Mouse (Mus musculus) Patski (cell line): ENCODE measurements at regions not wholly inside any gene's neighbourhood (a gene's known extent, or its start where the extent isn't known, plus 50 kb on each side); places are given as distances from the start of the nearest gene placed in this dataset.
"Not testable (repeated sequence)": the region's sequence is repeated elsewhere in the genome, so short reads cannot be mapped to it uniquely, and the experiment has no call there.

Source experiments
- ATAC-seq: fragments of 100-300 bp; one replicate; pipeline ENCODE4 v1.8.0; 2021
- CTCF ChIA-PET: fragments of 350-600 bp; sonication (Branson Sonifier 250); formaldehyde crosslinking; loops from one replicate; lab custom pipeline; 2022; ENCODE audit warnings: inconsistent platforms; lab: Charles Lee
- POLR2A ChIA-PET: fragments of 350-600 bp; sonication (Branson Sonifier 250); formaldehyde crosslinking; loops from one replicate; lab custom pipeline; 2022; ENCODE audit warnings: antibody characterized with exemption, inconsistent platforms; lab: Charles Lee
- DNase-seq: peaks from one replicate; pipeline ENCODE4 v3.0.0-alpha.2; 2011; ENCODE audit warnings: low read depth, low spot score
- H3K27me3 ChIP-seq: fragments of 371-371 bp; one replicate; pipeline ENCODE4 v1.5.1; 2021
- in situ Hi-C: fragments of 300-500 bp; cut with MboI; formaldehyde crosslinking; loops from 3 replicates; pipeline ENCODE4 v1.11.1; 2018; ENCODE audit warnings: low pct_unique_long_range_greater_than_20kb, mixed read lengths

DNA sequence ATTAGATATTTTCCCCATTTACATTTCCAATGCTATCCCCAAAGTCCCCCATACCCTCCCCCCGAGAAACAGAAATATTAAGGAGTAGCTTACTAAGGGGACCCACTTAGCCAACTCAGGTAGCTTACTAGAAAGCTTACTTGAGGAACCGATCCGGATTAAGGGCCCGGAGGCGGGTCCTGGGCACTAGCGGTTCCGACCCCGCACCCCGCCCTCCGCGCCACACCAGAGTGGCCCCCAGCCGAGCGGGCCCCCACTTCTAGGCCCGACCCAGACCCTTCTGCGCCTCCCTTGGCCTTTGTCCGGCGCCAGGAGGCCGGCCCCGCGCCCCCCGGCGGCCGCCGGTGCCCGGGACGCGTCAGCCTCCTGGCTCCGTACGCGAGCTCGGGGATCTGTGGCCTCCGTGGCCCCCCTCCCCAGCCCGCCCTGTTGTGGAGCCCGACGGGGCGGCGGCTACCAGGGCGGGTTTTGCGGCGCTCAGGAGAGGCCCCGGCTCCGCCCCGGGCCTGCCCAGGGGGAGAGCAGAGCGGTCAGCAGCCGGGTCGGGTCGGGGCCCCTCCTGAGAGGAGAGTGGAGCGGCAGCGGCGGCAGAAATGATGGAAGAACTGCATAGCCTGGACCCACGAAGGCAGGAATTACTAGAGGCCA, 106.5 kb downstream of the Zfp600 start:
- POLR2A ChIA-PET, H3K27me3 ChIP-seq, in situ Hi-C loops, DNase-seq, ATAC-seq, CTCF ChIA-PET: not testable (repeated sequence)

- in situ Hi-C loops, result not testable (repeated sequence)
Observed at GRCm38 (mm10) chr4:146263790-146264189, 107.2 kb downstream of the Zfp600 start.

DNA sequence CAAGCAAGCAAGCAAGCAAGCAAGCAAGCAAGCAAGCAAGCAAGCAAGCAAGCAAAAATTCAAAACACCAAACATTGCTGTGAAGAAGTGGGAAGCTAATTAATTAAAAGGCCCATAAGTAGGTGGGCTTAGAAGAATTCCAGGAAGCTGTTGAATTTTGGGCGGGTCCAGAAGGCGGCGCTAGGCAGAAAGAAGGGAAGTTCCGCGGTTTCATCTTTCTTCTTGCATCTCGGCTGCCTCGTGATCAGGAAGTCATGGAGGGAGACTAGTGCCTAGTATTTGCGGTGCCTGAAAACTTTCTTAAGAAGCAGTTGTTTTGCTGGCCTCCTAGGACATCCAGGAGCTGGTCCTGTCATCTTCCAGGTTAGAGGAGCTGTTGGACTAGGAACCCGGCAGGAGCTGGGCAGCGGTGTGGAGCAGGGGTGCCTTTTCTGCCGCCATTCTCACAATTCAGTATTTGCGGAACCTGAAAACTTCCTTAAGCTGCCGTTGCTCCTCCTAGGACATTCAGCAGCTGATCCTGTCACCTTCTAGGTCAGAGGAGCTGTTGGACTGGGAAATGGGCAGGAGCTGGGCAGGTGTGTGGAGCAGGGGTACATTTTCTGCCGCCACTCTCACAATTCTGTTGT, 113.6 kb downstream of the Zfp600 start:
- H3K27me3 ChIP-seq, in situ Hi-C loops, CTCF ChIA-PET, POLR2A ChIA-PET, DNase-seq: not testable (repeated sequence)
- peak; percentile 47 for ATAC-seq

More at GRCm38 (mm10) chr4:146263790-146264189, 107.2 kb downstream of the Zfp600 start:
- CTCF ChIA-PET, H3K27me3 ChIP-seq, ATAC-seq, POLR2A ChIA-PET, DNase-seq: not testable (repeated sequence)
